Mouse (Mus musculus) retina, postnatal 7 days (tissue): ENCODE results near the gene Ahcyl1.

ENCODE experiments used
- DNase-seq: peaks from one replicate; pipeline ENCODE4 v3.0.0-alpha.2; 2012; ENCODE audit warnings: low read depth, low spot score

Gene Ahcyl1

GRCm38 (mm10) chr3:107703675-107704370, 7.5 kb upstream of the Ahcyl1 start:
- no peak for DNase-seq

DNA sequence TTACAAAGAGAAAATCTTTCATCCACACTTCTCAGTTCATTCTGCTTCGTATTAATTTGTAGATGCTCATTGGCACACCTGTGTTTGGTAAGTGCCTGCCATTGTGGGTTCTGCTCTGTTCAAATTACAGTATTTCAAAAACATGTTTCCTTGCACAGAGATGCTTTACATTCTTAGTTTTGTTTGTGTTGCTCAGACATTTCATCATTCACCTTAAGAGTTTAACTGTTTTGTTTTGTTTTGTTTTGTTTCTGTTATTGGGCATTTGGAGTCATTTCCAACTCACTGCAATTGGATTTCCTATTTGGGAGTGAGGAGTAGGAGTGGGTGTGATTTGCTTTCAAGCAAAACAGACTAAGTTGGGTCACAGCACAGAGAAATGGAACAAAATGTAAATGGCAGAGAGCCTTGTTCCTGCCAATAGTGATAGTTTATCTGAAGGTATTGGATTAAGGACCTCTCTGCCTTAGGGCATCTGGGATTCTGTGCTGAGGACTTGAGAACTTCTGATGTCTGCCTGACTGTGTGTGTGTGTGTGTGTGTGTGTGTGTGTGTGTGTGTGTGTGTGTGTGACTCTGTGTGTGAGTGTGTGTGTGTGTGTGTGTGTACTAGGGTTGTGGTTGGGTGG, 5.5 kb upstream of the Ahcyl1 start:
- DNase-seq, result no peak

GRCm38 (mm10) chr3:107700625-107701024, 4.3 kb upstream of the Ahcyl1 start:
- no peak for DNase-seq

- DNase-seq, result no peak
Measured at GRCm38 (mm10) chr3:107696910-107697309, 550 bp upstream of the Ahcyl1 start.

- DNase-seq, result no peak
Measured at GRCm38 (mm10) chr3:107695219-107695947, 977 bp downstream of the Ahcyl1 start.

DNA sequence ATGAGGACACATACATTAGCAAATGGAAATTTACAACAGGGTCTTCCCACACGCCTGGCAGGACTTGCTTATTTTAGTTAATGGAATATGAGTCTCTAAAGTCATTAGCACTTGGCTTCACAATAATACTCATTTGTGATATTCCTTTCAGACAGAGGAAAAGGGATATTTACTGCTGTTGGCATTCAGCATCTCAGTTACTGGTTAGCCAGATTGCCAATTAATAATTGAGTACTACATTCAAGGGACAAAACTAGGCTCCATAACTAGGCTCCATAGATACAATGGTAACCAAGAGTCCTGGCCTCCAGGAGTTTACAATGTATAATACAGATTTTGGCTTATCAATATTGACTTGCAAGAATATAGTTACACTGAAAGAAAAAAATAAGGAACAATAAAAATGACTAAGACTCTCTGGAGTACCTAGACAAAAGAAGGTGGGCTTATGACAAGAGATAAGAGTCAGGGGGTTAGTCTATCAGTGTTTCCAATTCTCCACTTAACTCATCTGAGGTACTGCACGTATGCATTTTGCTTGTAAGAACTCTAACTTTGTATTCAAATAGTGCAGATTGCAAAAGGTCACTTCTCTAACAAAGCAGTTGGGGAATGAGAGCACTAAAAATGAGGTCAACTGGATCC, 2.0 kb downstream of the Ahcyl1 start:
- no peak for DNase-seq

GRCm38 (mm10) chr3:107690366-107690765, 6.0 kb downstream of the Ahcyl1 start:
- no peak for DNase-seq

DNA sequence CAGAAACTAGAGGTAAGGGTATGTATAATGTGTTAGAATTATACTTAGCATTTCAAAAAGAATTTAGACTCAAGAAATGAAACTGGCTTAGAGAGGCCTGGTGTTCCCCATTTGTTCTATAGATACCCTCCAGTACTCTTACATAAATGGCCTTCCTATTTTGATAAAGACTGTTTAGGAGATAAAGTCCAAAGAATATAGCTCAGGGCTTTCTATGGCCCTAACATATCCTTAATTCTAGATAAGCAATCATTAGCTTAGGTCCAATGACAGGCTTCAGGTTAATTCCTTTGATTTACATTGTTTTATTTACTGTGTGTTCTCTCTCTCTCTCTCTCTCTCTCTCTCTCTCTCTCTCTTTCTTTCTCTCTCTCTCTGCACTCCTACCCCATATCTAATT, 7.1 kb downstream of the Ahcyl1 start:
- no peak for DNase-seq

GRCm38 (mm10) chr3:107688236-107688635, 8.1 kb downstream of the Ahcyl1 start:
- DNase-seq, result no peak

- no peak for DNase-seq
Measured at GRCm38 (mm10) chr3:107686276-107686977, 9.9 kb downstream of the Ahcyl1 start.

- no peak for DNase-seq
Measured at GRCm38 (mm10) chr3:107685652-107686051, 10.7 kb downstream of the Ahcyl1 start.

GRCm38 (mm10) chr3:107683587-107683986, 12.8 kb downstream of the Ahcyl1 start:
- no peak for DNase-seq

- DNase-seq, result peak; percentile 27
Measured at GRCm38 (mm10) chr3:107680790-107681576, 15.4 kb downstream of the Ahcyl1 start.

DNA sequence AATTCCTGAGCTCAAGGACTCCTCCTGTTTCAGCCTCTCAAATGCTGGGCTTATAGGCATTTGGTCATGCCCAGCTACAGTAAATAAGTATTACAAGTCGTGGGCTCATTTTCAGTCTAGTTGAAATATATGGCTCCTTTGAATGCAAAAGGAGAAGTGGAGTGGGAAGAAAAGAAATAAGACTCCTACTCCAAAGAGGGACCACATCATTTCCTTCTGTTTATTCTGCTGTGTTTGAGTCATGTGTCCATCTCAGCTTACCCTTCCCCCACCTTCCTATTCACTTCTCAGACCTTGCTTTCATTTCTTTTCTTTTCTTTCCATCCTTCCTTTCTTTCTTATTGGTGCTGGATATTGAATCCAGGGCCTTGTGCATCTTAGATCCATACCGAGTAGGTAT, 24.9 kb downstream of the Ahcyl1 start:
- no peak for DNase-seq

DNA sequence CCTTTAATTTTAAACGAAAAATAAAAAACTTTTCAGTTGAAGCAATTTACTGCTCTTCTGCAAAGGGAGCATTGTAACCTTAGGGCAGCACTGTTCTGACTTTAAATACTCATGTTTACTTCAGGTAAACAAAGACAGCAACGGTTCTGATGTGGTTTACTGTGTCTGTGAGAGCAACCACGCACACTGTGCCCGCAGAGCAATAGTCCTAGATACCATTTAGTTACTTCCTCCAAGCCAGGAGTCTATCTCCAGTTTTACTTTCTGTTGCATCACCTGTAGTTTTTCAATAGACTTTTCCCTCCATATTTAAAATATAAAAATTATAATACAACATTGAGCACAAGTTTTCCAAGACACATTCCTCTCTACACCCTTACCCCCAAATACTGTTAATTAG, 25.9 kb downstream of the Ahcyl1 start:
- no peak for DNase-seq

DNA sequence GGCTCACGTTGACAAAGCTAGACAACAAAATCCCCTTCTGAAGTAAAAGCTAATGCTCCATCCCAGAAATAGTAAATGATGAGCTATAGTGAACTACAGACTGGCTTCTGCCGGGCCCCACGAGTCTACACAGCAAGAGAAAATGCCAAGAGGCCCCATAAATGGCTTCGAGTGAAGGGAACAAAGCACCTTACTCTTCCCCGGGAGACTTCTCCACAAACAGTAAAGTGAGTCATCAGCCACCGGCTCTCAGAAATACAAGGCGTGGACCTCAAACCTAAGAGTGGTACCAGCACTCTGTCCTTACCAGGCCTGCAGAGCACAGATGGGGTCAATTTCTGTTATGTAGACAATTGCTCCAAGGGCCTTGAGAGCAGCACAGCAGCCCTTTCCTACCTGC, 27.6 kb downstream of the Ahcyl1 start:
- DNase-seq, result no peak

DNA sequence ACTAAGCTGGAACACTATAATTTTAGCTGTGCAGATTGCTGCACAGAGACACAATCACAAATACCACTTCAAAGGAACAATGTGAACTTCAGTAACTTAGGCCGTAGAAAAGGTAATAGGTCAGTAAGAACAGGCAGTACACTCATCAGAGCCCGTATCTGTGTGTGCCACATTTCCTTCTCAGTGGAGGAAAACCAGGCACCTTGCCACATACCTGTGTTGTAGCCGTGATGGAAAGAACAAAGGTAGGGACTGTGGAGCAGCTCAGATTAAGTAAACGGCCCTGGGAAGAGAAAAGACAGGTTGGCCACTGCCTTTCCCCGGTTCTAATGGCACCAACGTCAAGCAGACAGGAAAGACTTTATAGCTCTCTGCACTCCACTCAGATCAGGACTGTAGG, 28.9 kb downstream of the Ahcyl1 start:
- no peak for DNase-seq

DNA sequence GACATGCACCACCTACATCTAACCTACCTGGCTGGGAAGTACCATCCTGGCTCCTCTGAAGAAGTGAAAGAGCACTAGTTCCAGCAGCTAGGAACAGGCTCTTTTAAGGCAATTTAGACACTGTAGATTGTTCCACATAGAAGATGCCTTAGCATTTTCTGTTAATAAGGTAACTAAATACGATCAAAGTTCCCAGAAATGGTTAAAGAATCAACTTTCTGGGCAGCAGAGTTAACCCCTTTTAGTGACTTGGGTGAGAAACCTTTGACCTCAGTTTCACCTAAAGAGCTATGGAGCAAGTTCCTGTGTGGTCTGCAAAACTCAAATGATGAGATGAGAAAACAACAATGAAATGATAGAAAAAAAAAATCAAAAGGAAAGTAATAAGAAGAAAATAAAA, 31.7 kb downstream of the Ahcyl1 start:
- DNase-seq, result no peak

- no peak for DNase-seq
Measured at GRCm38 (mm10) chr3:107659000-107659399, 37.4 kb downstream of the Ahcyl1 start.

GRCm38 (mm10) chr3:107656888-107657287, 39.5 kb downstream of the Ahcyl1 start:
- DNase-seq, result no peak

- DNase-seq, result no peak
Measured at GRCm38 (mm10) chr3:107656151-107656550, 40.2 kb downstream of the Ahcyl1 start.
